Mouse (Mus musculus): ENCODE data around the gene Tmem143.
"Not testable (repeated sequence)": the region's sequence is repeated elsewhere in the genome, so short reads cannot be mapped to it uniquely, and the experiment has no call there.

The Tmem143 gene

GRCm38 (mm10) chr7:45881011-45881410 is 15.7 kb upstream of the Tmem143 start:
- DNase-seq (ENCODE audit: low read depth, low spot score) = no peak

- no peak for DNase-seq (ENCODE audit: low read depth, low spot score)
Observed at GRCm38 (mm10) chr7:45887246-45887645, 9.5 kb upstream of the Tmem143 start.

GRCm38 (mm10) chr7:45892651-45893050 is 4.1 kb upstream of the Tmem143 start:
- no peak for DNase-seq (ENCODE audit: low read depth, low spot score)

- no peak for DNase-seq (ENCODE audit: low read depth, low spot score)
Observed at GRCm38 (mm10) chr7:45895931-45896516, 717 bp upstream of the Tmem143 start.

GRCm38 (mm10) chr7:45897258-45897757 is 567 bp downstream of the Tmem143 start:
- peak; percentile 48 for DNase-seq (ENCODE audit: low read depth, low spot score)

GRCm38 (mm10) chr7:45898125-45898524 is 1.4 kb downstream of the Tmem143 start:
- DNase-seq (ENCODE audit: low read depth, low spot score) = not testable (repeated sequence)

- DNase-seq (ENCODE audit: low read depth, low spot score) = no peak
Observed at GRCm38 (mm10) chr7:45901562-45901961, 4.8 kb downstream of the Tmem143 start.

- no peak for DNase-seq (ENCODE audit: low read depth, low spot score)
Observed at GRCm38 (mm10) chr7:45902481-45903002, 5.8 kb downstream of the Tmem143 start.

GRCm38 (mm10) chr7:45906622-45907021 is 9.9 kb downstream of the Tmem143 start:
- no peak for DNase-seq (ENCODE audit: low read depth, low spot score)

- no peak for DNase-seq (ENCODE audit: low read depth, low spot score)
Observed at GRCm38 (mm10) chr7:45908384-45908783, 11.6 kb downstream of the Tmem143 start.

GRCm38 (mm10) chr7:45909145-45909544 is 12.4 kb downstream of the Tmem143 start:
- no peak for DNase-seq (ENCODE audit: low read depth, low spot score)

- DNase-seq (ENCODE audit: low read depth, low spot score) = no peak
Observed at GRCm38 (mm10) chr7:45914067-45914466, 17.3 kb downstream of the Tmem143 start.

GRCm38 (mm10) chr7:45915011-45915410 is 18.3 kb downstream of the Tmem143 start:
- DNase-seq (ENCODE audit: low read depth, low spot score) = no peak

- no peak for DNase-seq (ENCODE audit: low read depth, low spot score)
Observed at GRCm38 (mm10) chr7:45916056-45917003, 19.6 kb downstream of the Tmem143 start.

GRCm38 (mm10) chr7:45917004-45917704 is 20.4 kb downstream of the Tmem143 start:
- no peak for DNase-seq (ENCODE audit: low read depth, low spot score)

GRCm38 (mm10) chr7:45917926-45918325 is 21.2 kb downstream of the Tmem143 start:
- no peak for DNase-seq (ENCODE audit: low read depth, low spot score)

GRCm38 (mm10) chr7:45919083-45919671 is 22.4 kb downstream of the Tmem143 start:
- no peak for DNase-seq (ENCODE audit: low read depth, low spot score)

GRCm38 (mm10) chr7:45919761-45920160 is 23.0 kb downstream of the Tmem143 start:
- no peak for DNase-seq (ENCODE audit: low read depth, low spot score)

GRCm38 (mm10) chr7:45920583-45921241 is 24.0 kb downstream of the Tmem143 start:
- no peak for DNase-seq (ENCODE audit: low read depth, low spot score)

GRCm38 (mm10) chr7:45921242-45921621 is 24.5 kb downstream of the Tmem143 start, which contains the start of gene Emp3:
TSS of gene Emp3 (minus strand) at chr7:45921404.
- no peak for DNase-seq (ENCODE audit: low read depth, low spot score)

Measured in c-Kit-negative CD71-positive TER-119-positive erythroid progenitor cells, embryonic 14.5 days (primary cell).